Mouse (Mus musculus) ES-E14 (cell line): Measurements from ENCODE around the gene Chst10. TPM values are rescaled to one million over a fixed set of nuclear protein-coding genes. Genes with fewer than 3 reads are reported as not detected.

ENCODE experiments used
- DNase-seq: peaks from one replicate; pipeline ENCODE4 v3.0.0-alpha.2; 2013; ENCODE audit warnings: low read depth, low spot score
- H3K27ac ChIP-seq: 2 replicates; pipeline ENCODE4 v1.5.1; 2012; ENCODE audit warnings: low read depth, mild to moderate bottlenecking, low read length, moderate library complexity, mixed read lengths; ENCODE audit not compliant: poor library complexity, insufficient read depth, severe bottlenecking
- H3K36me3 ChIP-seq: 2 replicates; pipeline ENCODE4 v1.6.1; 2012; ENCODE audit warnings: mild to moderate bottlenecking, low read length, moderate library complexity, mixed read lengths; ENCODE audit not compliant: control insufficient read depth, poor library complexity, insufficient read depth, severe bottlenecking
- H3K4me1 ChIP-seq, 2 experiments: fragments of 150-350 bp in 1 of 2; sonication (generic) in 1 of 2; 2 replicates each; pipeline ENCODE4 v1.6.1; 2012; ENCODE audit warnings: low read length in 2 of 2, mild to moderate bottlenecking in 1 of 2, mixed read lengths in 1 of 2; ENCODE audit not compliant: control insufficient read depth in 2 of 2, insufficient read depth in 2 of 2, poor library complexity in 1 of 2
- H3K4me3 ChIP-seq, 2 experiments: fragments of 150-350 bp in 1 of 2; sonication (generic) in 1 of 2; 2 replicates each; pipeline ENCODE4 v1.5.1; 2012; ENCODE audit warnings: low read length in 2 of 2, low read depth in 1 of 2, mild to moderate bottlenecking in 1 of 2, mixed read lengths in 1 of 2; ENCODE audit not compliant: insufficient read depth in 1 of 2, poor library complexity in 1 of 2, severe bottlenecking in 1 of 2
- H3K9ac ChIP-seq: 2 replicates; pipeline ENCODE4 v1.6.1; 2012; ENCODE audit warnings: low read depth, mild to moderate bottlenecking, low read length, mixed read lengths; ENCODE audit not compliant: poor library complexity, insufficient read depth, severe bottlenecking
- H3K9me3 ChIP-seq: fragments of 150-350 bp; sonication (generic); 2 replicates; pipeline ENCODE4 v1.6.1; 2012; ENCODE audit warnings: low read depth, mild to moderate bottlenecking, low read length; ENCODE audit not compliant: control insufficient read depth, insufficient read depth
- CHD2 ChIP-seq: IDR thresholded peaks from 2 replicates; pipeline ENCODE4 v1.6.1; 2014; ENCODE audit warnings: mild to moderate bottlenecking, low read depth, low read length, inconsistent platforms
- HCFC1 ChIP-seq: IDR thresholded peaks from 2 replicates; pipeline ENCODE4 v1.6.1; 2012; ENCODE audit warnings: low read length, inconsistent platforms, borderline replicate concordance; ENCODE audit not compliant: insufficient read depth
- MAFK ChIP-seq: IDR thresholded peaks from 2 replicates; pipeline ENCODE4 v1.6.1; 2014; ENCODE audit warnings: mild to moderate bottlenecking, low read depth, low read length, inconsistent platforms; ENCODE audit not compliant: insufficient read depth
- ZC3H11A ChIP-seq: IDR thresholded peaks from 2 replicates; pipeline ENCODE4 v1.6.1; 2012; ENCODE audit warnings: low read depth, mild to moderate bottlenecking, inconsistent platforms, low read length, borderline replicate concordance
- ZNF384 ChIP-seq: IDR thresholded peaks from 2 replicates; pipeline ENCODE4 v1.6.1; 2012; ENCODE audit warnings: low read depth, low read length, inconsistent platforms
- in situ Hi-C, 2 experiments: fragments of 600-800 bp; cut with MboI; formaldehyde crosslinking; loops; one replicate each; pipeline ENCODE4 v1.15.1; 2025; ENCODE audit warnings: low sequenced_read_pairs in 2 of 2, inconsistent platforms in 1 of 2; ENCODE audit not compliant: unreplicated experiment in 2 of 2
- total RNA-seq: library from RNA; depleted of rRNA; stranded (reverse); fragments of 300-350 nt; gene quantifications from 2 replicates; pipeline ENCODE4 v1.2.3, GENCODE M21; 2012

Chst10 gene
- total RNA-seq, 1 experiment, result 5.1 TPM

GRCm38 (mm10) chr1:38902571-38902970 lies 4.6 kb upstream of the Chst10 start:
- in situ Hi-C loops, result no loop called here
- Histone ChIP-seq H3K4me1 (peaks cover 0 to 11% of the 10 kb centered on the region in 2 experiments; a peak in 1 of 4 replicates), H3K9ac (no peak overlapping the region), H3K9me3 (no peaks in the 10 kb centered on the region), H3K27ac (no peak overlapping the region), H3K36me3 (no peaks in the 10 kb centered on the region), H3K4me3 (no peak overlapping the region)
- TF ChIP-seq ZNF384, result no peak
- DNase-seq, result no peak

GRCm38 (mm10) chr1:38893081-38893480 lies 4.9 kb downstream of the Chst10 start:
- H3K9me3 ChIP-seq, result no peaks in the 10 kb centered on the region
- TF ChIP-seq HCFC1, result no peak
- no peak for TF ChIP-seq MAFK
- TF ChIP-seq CHD2, result no peak
- DNase-seq, result no peak
- in situ Hi-C loops, result no loop called here
- H3K4me1 ChIP-seq, result no peaks in the 10 kb centered on the region
- no peak overlapping the region for H3K4me3 ChIP-seq
- no peak overlapping the region for H3K9ac ChIP-seq
- no peak overlapping the region for H3K27ac ChIP-seq
- H3K36me3 ChIP-seq, result peaks cover 6% of the 10 kb centered on the region; the same call in 1 of the 2 replicates

GRCm38 (mm10) chr1:38891444-38891843 lies 6.5 kb downstream of the Chst10 start:
- DNase-seq, result no peak
- H3K36me3 ChIP-seq, result peaks cover 6% of the 10 kb centered on the region; the same call in 1 of the 2 replicates

GRCm38 (mm10) chr1:38888803-38889202 lies 9.2 kb downstream of the Chst10 start:
- no peaks in the 10 kb centered on the region for H3K9me3 ChIP-seq
- in situ Hi-C loops, result no loop called here
- H3K4me3 ChIP-seq, result no peak overlapping the region
- peaks cover 2% of the 10 kb centered on the region; the same call in 1 of the 2 replicates for H3K36me3 ChIP-seq
- H3K9ac ChIP-seq, result no peak overlapping the region
- H3K4me1 ChIP-seq, result peaks cover 0 to 15% of the 10 kb centered on the region in 2 experiments; a peak in 2 of 4 replicates
- H3K27ac ChIP-seq, result no peak overlapping the region
- TF ChIP-seq ZNF384, result no peak
- TF ChIP-seq CHD2, result no peak
- TF ChIP-seq ZC3H11A, result no peak
- no peak for TF ChIP-seq HCFC1
- no peak for TF ChIP-seq MAFK
- DNase-seq, result no peak

More at GRCm38 (mm10) chr1:38891444-38891843, 6.5 kb downstream of the Chst10 start:
- no peak overlapping the region for H3K9ac ChIP-seq
- in situ Hi-C loops, result no loop called here
- no peak overlapping the region for H3K4me3 ChIP-seq
- H3K9me3 ChIP-seq, result no peaks in the 10 kb centered on the region
- TF ChIP-seq ZNF384 (no peak), CHD2 (no peak), ZC3H11A (no peak), HCFC1 (no peak), MAFK (no peak)
- peaks cover 0 to 10% of the 10 kb centered on the region in 2 experiments; a peak in 2 of 4 replicates for H3K4me1 ChIP-seq
- no peak overlapping the region for H3K27ac ChIP-seq

- in situ Hi-C loops, result no loop called here
- H3K27ac ChIP-seq, result no peak overlapping the region
- no peak overlapping the region for H3K4me3 ChIP-seq
- no peaks in the 10 kb centered on the region for H3K9me3 ChIP-seq
- H3K36me3 ChIP-seq, result peaks cover 2% of the 10 kb centered on the region; the same call in 1 of the 2 replicates
- no peak for DNase-seq
- no peak overlapping the region for H3K9ac ChIP-seq
- H3K4me1 ChIP-seq, result peaks cover 0 to 17% of the 10 kb centered on the region in 2 experiments; a peak in 2 of 4 replicates
- TF ChIP-seq MAFK, result no peak
- TF ChIP-seq ZNF384, result no peak
- no peak for TF ChIP-seq CHD2
- TF ChIP-seq HCFC1, result no peak
- TF ChIP-seq ZC3H11A, result no peak
These were observed 10.9 kb downstream of the Chst10 start for GRCm38 (mm10) chr1:38887011-38887410.
